Mouse (Mus musculus): ENCODE measurements around the gene Sardh.

Sardh gene

DNA sequence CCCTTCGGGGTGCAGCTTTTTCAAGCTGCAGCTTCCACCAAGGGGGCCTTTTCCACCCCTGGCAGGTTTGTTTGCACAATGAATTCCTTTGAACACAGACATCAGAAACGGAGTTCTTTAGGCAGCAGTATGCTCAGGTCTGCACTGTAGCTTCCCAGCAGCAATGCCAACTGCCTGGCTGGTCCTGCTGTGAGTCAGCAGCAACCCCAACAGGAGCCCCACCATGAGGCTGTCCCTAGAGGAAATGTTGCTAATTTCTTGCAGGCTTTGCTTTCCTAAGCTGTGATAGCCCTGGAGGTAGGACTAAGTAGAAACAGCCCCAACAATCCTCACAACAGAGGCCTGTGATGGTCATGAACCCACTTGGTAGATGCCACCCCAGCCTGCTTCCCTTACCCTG is 81.1 kb downstream of the Sardh start:
- DNase-seq (ENCODE audit: low spot score): no peak

- DNase-seq (ENCODE audit: low spot score): no peak
These were observed 82.1 kb downstream of the Sardh start for GRCm38 (mm10) chr2:27166074-27166473.

GRCm38 (mm10) chr2:27164796-27165590 is 83.1 kb downstream of the Sardh start, which contains the start of gene Dbh:
Gene Dbh, plus strand, starts transcription at chr2:27165233.
- DNase-seq (ENCODE audit: low spot score): no peak

- DNase-seq (ENCODE audit: low spot score): no peak
These were observed 84.3 kb downstream of the Sardh start for GRCm38 (mm10) chr2:27163851-27164250.

GRCm38 (mm10) chr2:27162656-27163055 is 85.5 kb downstream of the Sardh start:
- DNase-seq (ENCODE audit: low spot score): no peak

- DNase-seq (ENCODE audit: low spot score): no peak
These were observed 86.6 kb downstream of the Sardh start for GRCm38 (mm10) chr2:27161526-27161925.

DNA sequence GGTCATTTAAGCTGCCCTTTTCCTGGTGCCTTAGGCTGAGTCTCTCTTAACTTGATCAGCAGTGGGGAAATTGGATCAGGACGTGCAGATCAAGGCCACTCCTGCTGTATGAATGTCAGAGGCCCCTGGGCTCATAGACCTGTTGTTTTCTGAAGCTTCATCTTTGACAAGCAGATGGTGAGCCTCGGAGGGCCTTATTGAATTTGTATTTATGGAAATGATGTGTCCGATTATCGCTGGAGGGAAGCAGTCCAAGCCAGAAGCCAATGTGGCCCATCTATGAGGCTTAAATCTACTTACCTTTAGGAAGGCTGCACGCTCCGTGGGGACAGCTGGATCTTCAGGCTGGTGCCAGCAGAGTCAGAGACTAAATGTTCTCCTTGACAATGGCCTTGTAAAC is 91.5 kb downstream of the Sardh start:
- DNase-seq (ENCODE audit: low spot score): no peak

DNA sequence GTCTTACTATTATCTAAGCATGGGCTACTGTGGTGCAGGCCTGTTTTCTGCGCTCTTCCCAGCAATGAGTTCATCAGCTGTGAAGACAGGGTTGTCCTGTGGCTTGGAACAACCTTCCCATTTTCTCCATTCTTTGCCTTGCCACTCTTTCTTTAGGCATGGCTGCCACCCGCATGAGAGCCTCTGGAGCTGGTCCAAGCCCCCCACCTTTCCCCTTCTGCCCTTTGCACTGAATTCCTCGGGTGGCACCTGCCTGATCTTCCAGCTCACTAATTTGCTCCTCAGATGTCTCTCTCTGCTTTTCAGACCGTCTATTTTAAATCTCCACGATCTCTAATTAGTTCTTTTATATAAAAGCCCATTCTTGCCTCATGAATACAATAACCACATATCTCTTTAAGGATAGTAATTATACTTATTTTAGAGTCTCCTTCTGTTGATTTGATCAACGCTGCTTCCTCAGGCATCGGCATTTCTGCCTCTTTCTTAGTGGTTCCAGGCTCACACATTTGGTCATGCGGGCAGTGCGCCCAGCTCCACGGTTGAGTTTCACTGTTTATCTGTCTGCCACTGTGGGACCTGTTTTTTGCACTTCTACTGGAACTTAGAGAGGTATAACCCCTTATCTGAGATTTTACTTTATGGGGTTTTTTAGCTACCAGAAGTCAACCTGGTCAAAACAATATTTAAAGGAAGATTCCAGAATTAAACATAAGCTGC is 93.5 kb downstream of the Sardh start:
- no peak for DNase-seq (ENCODE audit: low spot score)

DNA sequence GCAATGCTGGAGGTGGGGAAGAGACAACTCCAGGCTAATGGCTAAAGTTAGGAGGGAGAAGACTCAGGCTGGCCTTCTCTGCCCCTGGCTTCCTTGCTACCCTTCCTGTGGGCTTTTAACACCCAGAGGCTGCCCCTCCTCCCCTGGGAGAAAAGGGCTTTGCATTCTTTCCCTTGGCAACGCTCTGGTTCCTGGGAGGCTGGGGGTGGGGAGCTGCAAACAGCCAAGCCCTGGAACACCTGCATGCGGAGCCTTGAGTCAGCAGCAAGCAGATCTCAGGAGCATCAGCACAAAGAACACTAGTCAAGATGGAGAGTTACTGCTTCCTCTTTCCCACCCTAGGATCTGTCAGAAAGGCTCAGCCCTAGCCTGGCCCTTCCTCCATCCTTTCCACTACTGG is 98.7 kb downstream of the Sardh start:
- DNase-seq (ENCODE audit: low spot score): no peak

DNA sequence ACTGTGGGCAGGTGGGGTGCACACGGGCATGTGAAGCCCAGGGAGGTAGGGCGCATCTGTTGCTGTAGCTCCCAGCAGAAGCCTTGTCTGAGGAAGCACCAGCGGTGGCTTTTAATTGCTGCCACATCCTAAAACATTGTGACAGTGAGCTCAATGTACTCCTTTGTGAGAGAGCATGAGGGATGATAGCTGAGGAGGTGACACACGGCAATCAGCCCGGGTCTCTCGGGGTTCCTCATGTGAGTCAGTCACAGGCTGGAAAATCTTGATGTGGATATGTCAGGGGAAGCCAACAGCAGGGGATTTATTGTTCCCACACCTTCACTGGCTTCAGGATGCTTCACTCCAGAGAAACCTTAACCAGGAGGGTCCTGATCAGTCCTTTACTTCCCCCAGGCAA is 101.3 kb downstream of the Sardh start:
- no peak for DNase-seq (ENCODE audit: low spot score)

DNA sequence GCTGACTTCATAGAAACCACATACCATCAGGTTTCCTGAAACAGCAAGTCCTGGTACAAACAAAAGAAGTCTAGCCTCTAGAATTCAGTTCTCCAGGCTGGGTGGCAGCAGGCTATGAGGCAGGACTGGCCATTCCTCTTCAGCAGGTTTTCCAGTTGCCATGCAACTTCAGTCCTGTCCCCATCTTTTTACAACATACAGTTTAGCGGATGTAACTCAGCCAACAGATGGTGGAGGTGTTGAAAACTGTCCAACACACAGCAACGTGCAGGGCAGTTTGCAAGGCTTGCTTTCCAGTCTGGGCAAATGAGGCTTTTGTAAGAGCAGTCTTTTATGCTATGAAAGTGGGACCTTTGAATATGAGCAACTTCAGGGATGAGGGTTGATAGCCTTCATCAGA is 103.2 kb downstream of the Sardh start:
- no peak for DNase-seq (ENCODE audit: low spot score)

- DNase-seq (ENCODE audit: low spot score): no peak
These were observed 106.0 kb downstream of the Sardh start, which contains the start of gene Fam163b for GRCm38 (mm10) chr2:27141950-27142693. Gene Fam163b, minus strand, starts transcription at chr2:27142491.
